Mouse (Mus musculus) midbrain, embryonic 14.5 days (tissue): ENCODE measurements around the gene Gm9922. TPM values are rescaled to one million over a fixed set of nuclear protein-coding genes. Genes with fewer than 3 reads are reported as not detected.
A peak's percentile ranks its signal among the peaks of the same experiment; 100 is the strongest.

ENCODE experiments used
- ATAC-seq: fragments of 200-750 bp; cut with Nextera tagmentation; 2 replicates; pipeline ENCODE4 v1.8.0; 2017; ENCODE audit warnings: moderate number of reproducible peaks, moderate library complexity; ENCODE audit not compliant: low FRiP score, low TSS enrichment
- DNase-seq: peaks from one replicate; pipeline ENCODE4 v3.0.0-alpha.2; 2015
- H3K27ac ChIP-seq: fragments of 300-500 bp; sonication (generic); replicated peaks from 2 replicates; pipeline ENCODE4 v1.5.1; 2014; ENCODE audit warnings: mild to moderate bottlenecking, low read depth, low read length, moderate library complexity
- H3K27me3 ChIP-seq: fragments of 300-500 bp; sonication (generic); 2 replicates; pipeline ENCODE4 v1.6.1; 2014; ENCODE audit warnings: low read length, control low read depth, mixed read lengths; ENCODE audit not compliant: control insufficient read depth, insufficient read depth
- H3K36me3 ChIP-seq: fragments of 300-500 bp; sonication (generic); 2 replicates; pipeline ENCODE4 v1.6.1; 2014; ENCODE audit warnings: low read length, control low read depth; ENCODE audit not compliant: control insufficient read depth, insufficient read depth
- H3K4me1 ChIP-seq: fragments of 300-500 bp; sonication (generic); 2 replicates; pipeline ENCODE4 v1.6.1; 2014; ENCODE audit warnings: mild to moderate bottlenecking, antibody characterized with exemption, low read length, control low read depth; ENCODE audit not compliant: control insufficient read depth, insufficient read depth
- H3K4me2 ChIP-seq: fragments of 300-500 bp; sonication (generic); 2 replicates; pipeline ENCODE4 v1.6.1; 2014; ENCODE audit warnings: mild to moderate bottlenecking, low read length, moderate library complexity
- H3K4me3 ChIP-seq: fragments of 300-500 bp; sonication (generic); replicated peaks from 2 replicates; pipeline ENCODE4 v1.5.1; 2014; ENCODE audit warnings: low read depth, low read length
- H3K9ac ChIP-seq: fragments of 300-500 bp; sonication (generic); replicated peaks from 2 replicates; pipeline ENCODE4 v1.6.1; 2014; ENCODE audit warnings: mild to moderate bottlenecking, low read length, moderate library complexity
- H3K9me3 ChIP-seq: fragments of 300-500 bp; sonication (generic); 2 replicates; pipeline ENCODE4 v1.6.1; 2016; ENCODE audit warnings: low read length, control low read depth, mixed read lengths; ENCODE audit not compliant: control insufficient read depth
- WGBS: fragments of 180-500 bp; shearing (Covaris S2); extraction: QIAGEN DNeasy Blood & Tissue Kit; methylation state at CpG from one replicate; pipeline ENCODE4 v1.1.7; 2014; 5-methylcytosine and 5-hydroxymethylcytosine counted together
- polyA plus RNA-seq: library from polyadenylated mRNA; unstranded; fragments of >200 nt; fragmentation: Nextera tagmentation; extraction: Ambion mirVana; gene quantifications from 2 replicates; pipeline ENCODE4 v1.2.1, GENCODE M21; 2014

Gm9922 gene
- polyA plus RNA-seq, 1 experiment from 2014 or later: not detected

DNA sequence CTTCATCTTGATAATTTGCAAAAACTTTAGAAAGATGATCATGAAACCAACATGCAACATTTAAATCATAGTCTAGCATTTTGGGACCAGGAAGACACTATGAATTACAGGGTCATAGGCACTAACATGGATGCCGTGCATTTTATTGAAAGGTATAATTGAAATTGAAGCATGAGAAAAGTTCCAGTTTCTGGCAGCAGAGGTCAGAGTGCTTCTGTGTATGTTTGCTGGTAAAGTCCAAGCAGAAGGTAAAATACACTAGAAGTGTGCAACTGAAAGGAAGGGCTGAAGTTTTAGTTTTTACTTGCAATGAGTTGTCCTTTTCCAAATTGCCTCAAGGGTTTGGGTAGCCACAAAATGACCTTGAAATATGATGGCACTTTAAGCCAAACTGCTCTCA lies 32.7 kb upstream of the Gm9922 start:
- H3K9ac ChIP-seq: no peak overlapping the region
- 49% methylated on average over 1 of the region's 1 CpGs for WGBS
- no peaks in the 10 kb centered on the region for H3K4me1 ChIP-seq
- H3K27ac ChIP-seq: no peak overlapping the region
- no peaks in the 10 kb centered on the region for H3K36me3 ChIP-seq
- H3K27me3 ChIP-seq: no peaks in the 10 kb centered on the region
- H3K4me2 ChIP-seq: no peak overlapping the region
- no peaks in the 10 kb centered on the region for H3K9me3 ChIP-seq
- ATAC-seq (no peak), DNase-seq (peak; percentile 68)
- H3K4me3 ChIP-seq: no peak overlapping the region

DNA sequence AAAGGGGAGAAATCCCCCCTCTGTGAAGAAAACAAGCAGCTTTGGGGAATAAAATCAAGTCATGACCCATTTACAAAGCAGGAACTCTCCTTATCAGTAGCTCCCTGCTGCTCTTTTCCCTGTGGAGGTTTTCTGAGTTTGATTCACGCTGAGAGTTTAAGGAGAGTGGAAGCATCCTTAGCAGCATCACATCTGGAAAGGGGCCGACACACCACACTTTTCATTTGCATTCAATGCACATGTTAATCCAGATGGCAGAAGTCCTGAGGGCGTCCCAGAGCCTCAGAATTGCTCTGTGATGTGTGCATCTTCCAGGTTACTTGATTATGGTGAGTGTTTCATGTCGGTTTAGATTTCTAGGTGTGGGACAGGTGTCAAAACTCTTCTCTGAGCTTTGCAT lies 25.8 kb upstream of the Gm9922 start:
- WGBS: 33% methylated on average over 4 of the region's 4 CpGs
- H3K9ac ChIP-seq: no peak overlapping the region
- no peak for ATAC-seq
- H3K27me3 ChIP-seq: no peaks in the 10 kb centered on the region
- peak; percentile 36 for DNase-seq
- H3K4me3 ChIP-seq: no peak overlapping the region
- H3K4me1 ChIP-seq: no peaks in the 10 kb centered on the region
- no peak overlapping the region for H3K4me2 ChIP-seq
- no peaks in the 10 kb centered on the region for H3K9me3 ChIP-seq
- no peaks in the 10 kb centered on the region for H3K36me3 ChIP-seq
- no peak overlapping the region for H3K27ac ChIP-seq

DNA sequence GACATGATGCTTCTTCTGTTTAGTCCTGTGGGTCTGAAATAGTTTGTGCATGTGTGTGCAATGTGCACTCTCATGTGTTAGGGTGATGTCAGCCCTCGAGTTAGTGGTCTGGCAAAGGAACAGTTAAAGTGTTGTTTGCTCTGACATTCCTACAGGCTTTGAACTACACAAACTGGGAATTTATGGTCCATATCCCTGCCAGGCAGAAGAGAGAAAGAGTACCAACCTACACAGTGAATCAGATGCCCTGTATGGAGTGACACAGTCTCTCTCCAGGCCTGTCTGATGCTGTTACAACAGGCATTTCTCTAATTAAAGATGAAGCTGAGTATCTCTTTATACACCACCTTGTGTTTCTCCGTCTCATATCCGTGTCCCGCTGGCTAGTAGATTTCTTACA lies 21.3 kb upstream of the Gm9922 start:
- ATAC-seq: no peak
- Histone ChIP-seq H3K4me3 (no peak overlapping the region), H3K9ac (no peak overlapping the region), H3K9me3 (no peaks in the 10 kb centered on the region), H3K27me3 (no peaks in the 10 kb centered on the region), H3K36me3 (no peaks in the 10 kb centered on the region), H3K4me2 (no peak overlapping the region), H3K27ac (no peak overlapping the region), H3K4me1 (no peaks in the 10 kb centered on the region)
- DNase-seq: no peak
- WGBS: 90% methylated on average over 4 of the region's 4 CpGs

DNA sequence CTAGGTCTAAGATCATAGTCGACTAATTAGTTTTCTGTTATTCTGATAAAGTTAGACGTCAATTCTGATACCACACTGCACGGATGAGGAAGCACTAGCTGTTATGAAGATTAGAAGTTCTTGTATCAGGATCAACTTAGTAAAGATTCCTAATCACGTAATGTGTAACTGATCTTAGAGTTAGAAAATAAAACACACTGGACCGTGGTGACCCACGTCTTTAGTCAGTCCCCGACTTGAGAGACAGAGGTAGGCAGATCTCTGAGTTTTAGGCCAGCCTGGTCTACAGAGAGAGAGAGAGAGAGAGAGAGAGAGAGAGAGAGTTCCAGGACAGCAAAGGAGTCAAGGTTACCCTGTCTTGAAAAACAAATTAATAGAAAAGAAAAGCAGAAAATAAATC lies 18.8 kb upstream of the Gm9922 start:
- no peaks in the 10 kb centered on the region for H3K36me3 ChIP-seq
- H3K27ac ChIP-seq: no peak overlapping the region
- H3K4me1 ChIP-seq: no peaks in the 10 kb centered on the region
- no peak overlapping the region for H3K9ac ChIP-seq
- no peak for ATAC-seq
- H3K9me3 ChIP-seq: no peaks in the 10 kb centered on the region
- 77% methylated on average over 7 of the region's 7 CpGs for WGBS
- H3K4me2 ChIP-seq: no peak overlapping the region
- H3K4me3 ChIP-seq: no peak overlapping the region
- DNase-seq: no peak
- H3K27me3 ChIP-seq: no peaks in the 10 kb centered on the region

DNA sequence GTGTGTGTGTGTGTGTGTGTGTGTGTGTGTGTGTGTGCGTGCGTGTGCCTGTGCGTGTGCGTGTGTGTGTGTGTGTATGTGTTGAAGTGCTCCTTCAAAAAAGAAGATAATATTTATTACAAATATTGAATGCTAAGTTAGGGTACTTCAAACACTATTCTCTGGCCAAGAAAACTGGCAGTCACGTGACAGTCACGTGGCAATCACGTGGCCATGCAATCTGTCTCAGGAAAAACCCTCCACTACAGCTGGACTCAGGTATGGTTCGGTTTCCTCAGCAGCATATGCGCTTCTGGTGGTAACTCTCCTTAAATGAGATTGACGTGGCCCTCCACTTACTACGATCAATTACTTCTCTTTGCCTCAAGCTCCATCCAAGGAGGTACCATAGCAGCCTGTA lies 18.2 kb upstream of the Gm9922 start:
- Histone ChIP-seq H3K9ac (no peak overlapping the region), H3K4me3 (no peak overlapping the region), H3K4me2 (no peak overlapping the region), H3K9me3 (no peaks in the 10 kb centered on the region), H3K36me3 (no peaks in the 10 kb centered on the region), H3K27ac (no peak overlapping the region), H3K4me1 (no peaks in the 10 kb centered on the region), H3K27me3 (no peaks in the 10 kb centered on the region)
- ATAC-seq: no peak
- no peak for DNase-seq
- 97% methylated on average over 11 of the region's 11 CpGs for WGBS

DNA sequence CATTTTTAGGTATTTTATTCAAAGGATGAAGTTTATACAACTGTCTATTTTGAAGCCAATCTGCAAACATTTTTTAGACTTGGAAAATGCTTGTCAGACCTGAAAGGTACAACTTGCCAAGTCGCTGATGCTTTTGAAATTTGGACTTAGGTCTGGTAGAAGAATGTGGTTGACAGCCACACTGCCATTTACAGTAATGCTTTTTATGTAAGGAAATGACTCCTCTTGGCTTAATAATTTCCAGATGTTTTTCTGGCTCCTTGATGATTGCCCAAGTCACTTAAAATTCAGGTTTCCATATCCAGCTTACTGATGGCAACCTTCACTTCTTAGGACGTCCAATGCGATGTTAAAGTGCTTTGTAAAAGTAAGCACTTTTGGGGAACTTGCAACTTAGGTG lies 17.0 kb upstream of the Gm9922 start:
- Histone ChIP-seq H3K4me1 (no peaks in the 10 kb centered on the region), H3K36me3 (no peaks in the 10 kb centered on the region)

DNA sequence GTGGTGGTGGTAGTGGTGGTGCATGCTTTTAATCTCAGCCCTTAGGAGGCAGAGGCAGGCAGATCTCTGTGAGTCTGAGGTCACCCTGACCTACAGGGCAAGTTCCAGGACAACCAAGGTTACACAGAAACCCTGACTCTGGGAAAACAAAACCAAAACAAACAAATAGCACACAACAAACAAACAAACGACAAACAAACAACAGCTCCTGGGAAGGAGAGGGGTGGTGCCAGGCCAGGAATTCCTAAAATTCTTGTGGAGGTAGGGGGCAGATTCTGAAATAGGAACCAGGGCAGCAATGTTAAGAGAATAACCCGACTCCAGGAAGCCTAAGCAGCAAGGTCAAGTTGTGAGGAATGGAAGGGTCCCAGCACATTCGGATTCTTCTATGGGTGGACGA lies 7.9 kb upstream of the Gm9922 start:
- no peak overlapping the region for H3K4me2 ChIP-seq
- H3K9ac ChIP-seq: no peak overlapping the region
- ATAC-seq (no peak), DNase-seq (no peak)
- no peaks in the 10 kb centered on the region for H3K4me1 ChIP-seq
- H3K9me3 ChIP-seq: no peaks in the 10 kb centered on the region
- no peaks in the 10 kb centered on the region for H3K27me3 ChIP-seq
- WGBS: 84% methylated on average over 4 of the region's 4 CpGs
- H3K4me3 ChIP-seq: no peak overlapping the region
- H3K27ac ChIP-seq: no peak overlapping the region
- no peaks in the 10 kb centered on the region for H3K36me3 ChIP-seq

More for the DNA sequence above, 17.0 kb upstream of the Gm9922 start:
- Histone ChIP-seq H3K4me2 (no peak overlapping the region), H3K4me3 (no peak overlapping the region), H3K9me3 (no peaks in the 10 kb centered on the region), H3K27ac (no peak overlapping the region), H3K27me3 (no peaks in the 10 kb centered on the region), H3K9ac (no peak overlapping the region)
- 90% methylated on average over 3 of the region's 3 CpGs for WGBS
- no peak for DNase-seq
- no peak for ATAC-seq

DNA sequence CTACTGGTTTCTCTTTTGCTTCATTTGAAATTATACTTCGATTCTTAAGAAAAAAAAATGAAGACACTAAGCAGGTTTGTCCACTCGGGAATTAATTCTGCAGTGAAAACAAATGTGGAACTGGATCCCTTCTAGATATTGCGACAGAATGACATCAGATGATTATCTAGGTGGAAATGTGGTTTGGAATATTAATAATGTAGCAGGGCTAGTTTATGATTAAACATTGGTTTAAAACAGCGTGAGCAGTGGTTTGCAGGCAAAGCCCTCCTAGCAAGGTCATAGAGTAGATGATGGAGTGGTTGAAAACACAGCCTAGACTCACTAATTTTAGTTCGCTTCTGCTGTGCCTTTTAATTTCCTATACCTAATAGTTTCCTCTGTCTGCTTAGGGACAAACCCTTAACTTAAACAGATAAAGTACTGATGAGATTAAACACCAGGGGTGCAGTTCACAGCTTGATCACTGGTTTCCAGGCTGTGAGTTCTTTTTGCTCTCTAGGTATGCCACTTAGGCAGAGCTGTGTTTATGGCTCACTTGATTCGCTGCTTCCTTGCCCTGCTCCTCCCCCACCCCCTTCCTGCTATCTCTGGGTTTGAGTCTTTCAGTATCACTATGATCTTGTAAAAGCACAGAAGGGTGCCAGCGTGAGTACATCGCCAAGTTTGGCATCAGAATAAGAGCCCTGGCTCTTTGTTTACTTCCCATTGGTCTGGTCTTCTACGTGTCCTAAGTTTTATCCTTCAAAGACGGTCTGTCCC lies 4.1 kb upstream of the Gm9922 start:
- H3K4me2 ChIP-seq: no peak overlapping the region
- H3K4me1 ChIP-seq: peaks cover 16% of the 10 kb centered on the region
- no peak overlapping the region for H3K9ac ChIP-seq
- no peaks in the 10 kb centered on the region for H3K36me3 ChIP-seq
- WGBS: 28% methylated on average over 10 of the region's 10 CpGs
- no peaks in the 10 kb centered on the region for H3K9me3 ChIP-seq
- DNase-seq (no peak), ATAC-seq (no peak)
- peaks cover 23% of the 10 kb centered on the region; the same call in 1 of the 2 replicates for H3K27me3 ChIP-seq
- no peak overlapping the region for H3K27ac ChIP-seq
- H3K4me3 ChIP-seq: no peak overlapping the region

DNA sequence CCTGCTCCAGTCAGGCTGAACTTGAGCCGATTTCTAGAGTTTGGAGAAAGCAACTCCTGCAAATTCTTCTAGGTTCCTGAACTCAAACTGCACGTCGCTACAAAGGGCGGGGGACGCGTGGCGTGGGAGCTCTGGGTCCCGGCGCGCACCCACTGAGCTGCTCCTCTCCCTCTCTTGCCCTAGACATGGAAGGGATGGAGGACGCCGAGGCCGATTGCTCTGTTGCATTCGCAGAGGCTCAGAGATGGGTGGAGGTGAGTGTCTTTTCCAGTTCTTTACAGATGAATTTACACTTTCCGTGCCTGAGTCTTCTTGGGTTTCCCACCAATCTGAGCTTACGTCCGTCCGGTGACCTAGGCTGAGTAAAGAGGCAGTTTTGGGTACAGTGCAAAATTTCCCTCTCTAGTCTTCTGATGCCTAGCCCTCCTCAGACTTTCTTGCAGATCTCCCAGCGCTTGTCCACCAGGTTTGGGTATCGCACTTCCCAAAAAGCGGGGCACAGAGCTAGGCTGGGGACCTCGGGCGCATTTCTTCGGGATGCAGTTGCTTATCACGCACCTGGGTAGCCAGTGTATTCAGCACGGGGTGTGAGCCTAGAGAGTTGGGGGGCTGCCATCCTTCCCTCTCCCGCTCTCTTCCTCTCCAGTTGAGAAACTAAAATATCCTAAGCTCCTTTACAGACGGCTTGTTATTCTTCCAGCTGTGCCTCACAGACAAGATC lies 518 bp upstream of the Gm9922 start:
- ATAC-seq (peak; percentile 40), DNase-seq (peak; percentile 16)
- WGBS: 1% methylated on average over 28 of the region's 28 CpGs

More for the DNA sequence above, 518 bp upstream of the Gm9922 start:
- Histone ChIP-seq H3K36me3 (no peaks in the 10 kb centered on the region), H3K4me1 (peaks cover 16% of the 10 kb centered on the region), H3K9me3 (no peaks in the 10 kb centered on the region), H3K27me3 (peaks cover 28% of the 10 kb centered on the region; the same call in 1 of the 2 replicates), H3K9ac (peak overlapping the region; percentile 45), H3K4me2 (peak overlapping the region; percentile 99), H3K4me3 (peak overlapping the region; percentile 59), H3K27ac (no peak overlapping the region)
